25 mouse cellular contexts compared by ENCODE assay signal in genomic region chr8:70787051-70787445, GRCm38 (mm10). TPM values are rescaled to one million over a fixed set of nuclear protein-coding genes. Genes with fewer than 3 reads are reported as not detected.
DNase-seq lines count a peak whose midpoint lies in the region; ATAC-seq lines count a peak whose summit lies in the region.
"Had no signal": no experiment of that assay in that cellular context is flagged by ENCODE, and none has a peak within 500 bp of the region (broad histone marks: within the 10 kb centered on the region; RNA-seq: fewer than 3 reads in every experiment).

No protein-coding gene starts in this region.

- no peak overlapping the region for H3K9ac ChIP-seq in hindbrain, embryonic 12.5 days
- H3K9ac ChIP-seq in liver, embryonic 13.5 days, result no peak overlapping the region
- H3K9ac ChIP-seq in liver, embryonic 12.5 days, result no peak overlapping the region
- H3K9ac ChIP-seq: forebrain, postnatal 0 days; hindbrain, embryonic 14.5 days; liver, postnatal 0 days; neural tube, embryonic 15.5 days had no signal

- peak overlapping the region; percentile 43; the same call in 1 of the 2 replicates for H3K4me3 ChIP-seq in hindbrain, embryonic 10.5 days
- no peak overlapping the region for H3K4me3 ChIP-seq in hindbrain, embryonic 12.5 days
- no peak overlapping the region for H3K4me3 ChIP-seq in liver, embryonic 13.5 days (replicated peaks)
- no peak overlapping the region for H3K4me3 ChIP-seq in liver, embryonic 12.5 days
- H3K4me3 ChIP-seq: heart, adult 2 months; layer of hippocampus, adult 2 months had no signal

- ATAC-seq in hindbrain, embryonic 12.5 days (ENCODE audit: low FRiP score), result no peak
- ATAC-seq in liver, embryonic 13.5 days (ENCODE audit: low read depth), result no peak
- ATAC-seq in liver, embryonic 12.5 days, result no peak
- ATAC-seq: CD4-positive, CD25-positive, alpha-beta regulatory T cell, adult 4 months; forebrain, postnatal 0 days; inflammation-experienced regulatory T-cells, adult 6 months; liver, postnatal 0 days; lung, postnatal 0 days had no signal

- H3K27me3 ChIP-seq in hindbrain, embryonic 10.5 days (ENCODE audit: insufficient read depth, poor library complexity, severe bottlenecking), result peaks cover 46% of the 10 kb centered on the region
- peaks cover 3% of the 10 kb centered on the region; the same call in 1 of the 2 replicates for H3K27me3 ChIP-seq in hindbrain, embryonic 12.5 days
- no peaks in the 10 kb centered on the region for H3K27me3 ChIP-seq in liver, embryonic 13.5 days
- no peaks in the 10 kb centered on the region for H3K27me3 ChIP-seq in liver, embryonic 12.5 days (replicated peaks)

- no peak overlapping the region for H3K27ac ChIP-seq in hindbrain, embryonic 10.5 days
- no peak overlapping the region for H3K27ac ChIP-seq in hindbrain, embryonic 12.5 days
- no peak overlapping the region for H3K27ac ChIP-seq in liver, embryonic 13.5 days
- no peak overlapping the region for H3K27ac ChIP-seq in liver, embryonic 12.5 days
- H3K27ac ChIP-seq: heart, adult 2 months; hindbrain, embryonic 14.5 days; limb, embryonic 10.5 days; neural tube, embryonic 15.5 days had no signal

- no peaks in the 10 kb centered on the region for H3K9me3 ChIP-seq in hindbrain, embryonic 10.5 days
- H3K9me3 ChIP-seq in hindbrain, embryonic 12.5 days (replicated peaks), result no peaks in the 10 kb centered on the region
- no peaks in the 10 kb centered on the region for H3K9me3 ChIP-seq in liver, embryonic 13.5 days (replicated peaks)
- no peaks in the 10 kb centered on the region for H3K9me3 ChIP-seq in liver, embryonic 12.5 days (replicated peaks)
- H3K9me3 ChIP-seq: limb, embryonic 10.5 days; neural tube, embryonic 15.5 days had no signal

- H3K4me1 ChIP-seq in hindbrain, embryonic 10.5 days (replicated peaks), result peaks cover 46% of the 10 kb centered on the region
- H3K4me1 ChIP-seq in hindbrain, embryonic 12.5 days, result peaks cover 29% of the 10 kb centered on the region
- H3K4me1 ChIP-seq in liver, embryonic 13.5 days (replicated peaks), result peaks cover 63% of the 10 kb centered on the region
- peaks cover 65% of the 10 kb centered on the region for H3K4me1 ChIP-seq in liver, embryonic 12.5 days

- H3K36me3 ChIP-seq in hindbrain, embryonic 10.5 days, result peaks cover 78% of the 10 kb centered on the region
- peaks cover 64% of the 10 kb centered on the region for H3K36me3 ChIP-seq in hindbrain, embryonic 12.5 days
- peaks cover 79% of the 10 kb centered on the region for H3K36me3 ChIP-seq in liver, embryonic 13.5 days
- peaks cover 78% of the 10 kb centered on the region for H3K36me3 ChIP-seq in liver, embryonic 12.5 days

- peak; percentile 53 for DNase-seq in cerebellum, adult 9-10 months
- DNase-seq in cerebellum, postnatal 25 days, result no peak
- DNase-seq in hindbrain, embryonic 10.5 days (ENCODE audit: low spot score), result no peak
- no peak for DNase-seq in liver, embryonic 13.5 days
- DNase-seq in right cerebral cortex, adult 2 months (ENCODE audit: low spot score in 2 of 2), result no peak
- DNase-seq: adrenal gland, postnatal 36 days; forebrain, postnatal 0 days; gastrocnemius, postnatal 25 days; heart, adult 2 months; heart, postnatal 10 days; kidney, postnatal 25 days; liver; liver, postnatal 0 days; right cerebral cortex, adult 18-20 months; thymus, adult 2 months had no signal

- no peak overlapping the region for H3K4me2 ChIP-seq in hindbrain, embryonic 12.5 days (replicated peaks)
- H3K4me2 ChIP-seq in liver, embryonic 13.5 days, result 0 out of 2 replicates have a peak overlapping the region, but pooled peaks have one; percentile 29
- no peak overlapping the region for H3K4me2 ChIP-seq in liver, embryonic 12.5 days

- 90% methylated on average over 3 of the region's 3 CpGs for WGBS in hindbrain, embryonic 10.5 days
- WGBS in hindbrain, embryonic 12.5 days, result 91% methylated on average over 3 of the region's 3 CpGs
- WGBS in liver, embryonic 13.5 days (ENCODE audit: insufficient replicate concordance), result 89% methylated on average over 3 of the region's 3 CpGs
- WGBS in liver, embryonic 12.5 days (ENCODE audit: insufficient replicate concordance), result 85% methylated on average over 3 of the region's 3 CpGs

RNA-seq across cellular contexts. Expression of gene Pik3r2, which starts 10.5 kb away (rescaled TPM):
- polyA plus RNA-seq in hindbrain, embryonic 10.5 days (2016; fragmentation: Nextera tagmentation; extraction: Ambion mirVana), result 73.4 and 82.1 TPM in 2 replicates
- 84.5 and 85.5 TPM in 2 replicates for polyA plus RNA-seq in hindbrain, embryonic 12.5 days (2016; fragmentation: Nextera tagmentation; extraction: Ambion mirVana)
- 18.0 and 18.2 TPM in 2 replicates for polyA plus RNA-seq in liver, embryonic 13.5 days (2015; fragmentation: Nextera tagmentation; extraction: Ambion mirVana)
- 23.3 and 27.3 TPM in 2 replicates for polyA plus RNA-seq in liver, embryonic 12.5 days (2016; fragmentation: Nextera tagmentation; extraction: Ambion mirVana)

RNA-seq across cellular contexts. Expression of gene Mast3, which starts 17.8 kb away (rescaled TPM):
- polyA plus RNA-seq in hindbrain, embryonic 10.5 days (2016; fragmentation: Nextera tagmentation; extraction: Ambion mirVana), result 11.4 and 18.2 TPM in 2 replicates
- 16.0 and 17.7 TPM in 2 replicates for polyA plus RNA-seq in hindbrain, embryonic 12.5 days (2016; fragmentation: Nextera tagmentation; extraction: Ambion mirVana)
- polyA plus RNA-seq in liver, embryonic 13.5 days (2015; fragmentation: Nextera tagmentation; extraction: Ambion mirVana), result 4.9 and 6.2 TPM in 2 replicates
- 9.8 and 10.4 TPM in 2 replicates for polyA plus RNA-seq in liver, embryonic 12.5 days (2016; fragmentation: Nextera tagmentation; extraction: Ambion mirVana)

RNA-seq across cellular contexts. Expression of gene Il12rb1, which starts 21.2 kb away (rescaled TPM):
- 0.05 TPM in 1 of 2 replicates, not detected in the other for polyA plus RNA-seq in hindbrain, embryonic 10.5 days (2016; fragmentation: Nextera tagmentation; extraction: Ambion mirVana)
- not detected in 2 replicates for polyA plus RNA-seq in hindbrain, embryonic 12.5 days (2016; fragmentation: Nextera tagmentation; extraction: Ambion mirVana)
- 0.20 and 0.21 TPM in 2 replicates for polyA plus RNA-seq in liver, embryonic 13.5 days (2015; fragmentation: Nextera tagmentation; extraction: Ambion mirVana)
- 0.18 and 0.22 TPM in 2 replicates for polyA plus RNA-seq in liver, embryonic 12.5 days (2016; fragmentation: Nextera tagmentation; extraction: Ambion mirVana)
- polyA plus RNA-seq: forebrain, embryonic 11.5 days; forebrain, postnatal 0 days; hindbrain, embryonic 14.5 days; limb, embryonic 10.5 days had no signal

RNA-seq across cellular contexts. Expression of gene Mpv17l2, which starts 26.3 kb away (rescaled TPM):
- 35.0 and 40.6 TPM in 2 replicates for polyA plus RNA-seq in hindbrain, embryonic 10.5 days (2016; fragmentation: Nextera tagmentation; extraction: Ambion mirVana)
- 38.2 and 38.3 TPM in 2 replicates for polyA plus RNA-seq in hindbrain, embryonic 12.5 days (2016; fragmentation: Nextera tagmentation; extraction: Ambion mirVana)
- 45.6 and 50.4 TPM in 2 replicates for polyA plus RNA-seq in liver, embryonic 13.5 days (2015; fragmentation: Nextera tagmentation; extraction: Ambion mirVana)
- polyA plus RNA-seq in liver, embryonic 12.5 days (2016; fragmentation: Nextera tagmentation; extraction: Ambion mirVana), result 52.2 and 52.7 TPM in 2 replicates

RNA-seq across cellular contexts. Expression of gene Rab3a, which starts 32.6 kb away (rescaled TPM):
- 24.8 and 70.3 TPM in 2 replicates for polyA plus RNA-seq in hindbrain, embryonic 10.5 days (2016; fragmentation: Nextera tagmentation; extraction: Ambion mirVana)
- 126 and 134 TPM in 2 replicates for polyA plus RNA-seq in hindbrain, embryonic 12.5 days (2016; fragmentation: Nextera tagmentation; extraction: Ambion mirVana)
- polyA plus RNA-seq in liver, embryonic 13.5 days (2015; fragmentation: Nextera tagmentation; extraction: Ambion mirVana), result 2.7 and 3.9 TPM in 2 replicates
- polyA plus RNA-seq in liver, embryonic 12.5 days (2016; fragmentation: Nextera tagmentation; extraction: Ambion mirVana), result 3.3 and 3.9 TPM in 2 replicates
